Mouse (Mus musculus) testis, adult 2 months (tissue): ENCODE results near the gene Enox1. TPM values are rescaled to one million over a fixed set of nuclear protein-coding genes. Genes with fewer than 3 reads are reported as not detected.

Source experiments
- H3K27ac ChIP-seq: fragments of 200-500 bp; 2 replicates; pipeline ENCODE4 v1.5.1; 2012; ENCODE audit warnings: low read depth, low read length; ENCODE audit not compliant: control insufficient read depth, insufficient read depth
- H3K27me3 ChIP-seq: fragments of 200-500 bp; 2 replicates; pipeline ENCODE4 v1.6.1; 2012; ENCODE audit warnings: mild to moderate bottlenecking, low read length, moderate library complexity; ENCODE audit not compliant: control insufficient read depth, insufficient read depth
- H3K36me3 ChIP-seq: fragments of 200-500 bp; 2 replicates; pipeline ENCODE4 v1.6.1; 2012; ENCODE audit warnings: mild to moderate bottlenecking, low read length; ENCODE audit not compliant: control insufficient read depth, insufficient read depth
- H3K4me1 ChIP-seq: fragments of 200-500 bp; 2 replicates; pipeline ENCODE4 v1.6.1; 2012; ENCODE audit warnings: low read length; ENCODE audit not compliant: control insufficient read depth, insufficient read depth
- H3K4me3 ChIP-seq: fragments of 200-500 bp; 2 replicates; pipeline ENCODE4 v1.5.1; 2012; ENCODE audit warnings: low read depth, mild to moderate bottlenecking, low read length, moderate library complexity, mixed read lengths; ENCODE audit not compliant: control insufficient read depth
- CTCF ChIP-seq: fragments of 200-500 bp; IDR thresholded peaks from 2 replicates; pipeline ENCODE4 v1.5.1; 2012; ENCODE audit warnings: low read depth, mild to moderate bottlenecking, inconsistent platforms, low read length, moderate library complexity; ENCODE audit not compliant: control insufficient read depth, insufficient read depth, insufficient replicate concordance
- POLR2A ChIP-seq: fragments of 200-500 bp; IDR thresholded peaks from 2 replicates; pipeline ENCODE4 v1.6.1; 2012; ENCODE audit warnings: low read depth, mild to moderate bottlenecking, inconsistent platforms, low read length, moderate library complexity; ENCODE audit not compliant: control insufficient read depth
- polyA plus RNA-seq: library from polyadenylated mRNA; depleted of rRNA; stranded (reverse); fragments of >200 nt; gene quantifications from 2 replicates; pipeline ENCODE4 v1.2.3, GENCODE M21; 2012

Enox1 gene
- polyA plus RNA-seq, 1 experiment: 3.9 TPM

GRCm38 (mm10) chr14:77197414-77197915 is 40.9 kb downstream of the Enox1 start:
- TF ChIP-seq POLR2A (no peak), CTCF (no peak)
- no peaks in the 10 kb centered on the region for H3K36me3 ChIP-seq
- no peak overlapping the region for H3K27ac ChIP-seq
- H3K27me3 ChIP-seq: no peaks in the 10 kb centered on the region
- H3K4me3 ChIP-seq: no peak overlapping the region
- no peaks in the 10 kb centered on the region for H3K4me1 ChIP-seq

GRCm38 (mm10) chr14:77210889-77211288 is 54.3 kb downstream of the Enox1 start:
- H3K27ac ChIP-seq: no peak overlapping the region
- H3K4me1 ChIP-seq: no peaks in the 10 kb centered on the region
- TF ChIP-seq CTCF (no peak), POLR2A (no peak)
- no peaks in the 10 kb centered on the region for H3K27me3 ChIP-seq
- no peak overlapping the region for H3K4me3 ChIP-seq
- H3K36me3 ChIP-seq: no peaks in the 10 kb centered on the region

- no peaks in the 10 kb centered on the region for H3K4me1 ChIP-seq
- H3K4me3 ChIP-seq: no peak overlapping the region
- no peaks in the 10 kb centered on the region for H3K36me3 ChIP-seq
- no peak overlapping the region for H3K27ac ChIP-seq
- H3K27me3 ChIP-seq: no peaks in the 10 kb centered on the region
- no peak for TF ChIP-seq POLR2A
- TF ChIP-seq CTCF: no peak
Measured at GRCm38 (mm10) chr14:77213210-77213609, 56.6 kb downstream of the Enox1 start.

- Histone ChIP-seq H3K4me1 (no peaks in the 10 kb centered on the region), H3K36me3 (no peaks in the 10 kb centered on the region), H3K4me3 (no peak overlapping the region), H3K27me3 (no peaks in the 10 kb centered on the region), H3K27ac (no peak overlapping the region)
- no peak for TF ChIP-seq CTCF
- no peak for TF ChIP-seq POLR2A
Measured at GRCm38 (mm10) chr14:77214848-77215247, 58.3 kb downstream of the Enox1 start.

- H3K36me3 ChIP-seq: no peaks in the 10 kb centered on the region
Measured at GRCm38 (mm10) chr14:77225346-77225745, 68.8 kb downstream of the Enox1 start.

GRCm38 (mm10) chr14:77238811-77239210 is 82.2 kb downstream of the Enox1 start:
- Histone ChIP-seq H3K27me3 (no peaks in the 10 kb centered on the region), H3K27ac (no peak overlapping the region), H3K36me3 (no peaks in the 10 kb centered on the region), H3K4me3 (no peak overlapping the region), H3K4me1 (no peaks in the 10 kb centered on the region)
- TF ChIP-seq CTCF (no peak), POLR2A (no peak)

More at GRCm38 (mm10) chr14:77225346-77225745, 68.8 kb downstream of the Enox1 start:
- H3K27me3 ChIP-seq: no peaks in the 10 kb centered on the region
- H3K4me3 ChIP-seq: no peak overlapping the region
- H3K27ac ChIP-seq: no peak overlapping the region
- TF ChIP-seq CTCF (no peak), POLR2A (no peak)
- no peaks in the 10 kb centered on the region for H3K4me1 ChIP-seq

- H3K4me1 ChIP-seq: no peaks in the 10 kb centered on the region
- H3K4me3 ChIP-seq: no peak overlapping the region
- no peak overlapping the region for H3K27ac ChIP-seq
- H3K27me3 ChIP-seq: no peaks in the 10 kb centered on the region
- H3K36me3 ChIP-seq: no peaks in the 10 kb centered on the region
- TF ChIP-seq POLR2A: no peak
Measured at GRCm38 (mm10) chr14:77239360-77239759, 82.8 kb downstream of the Enox1 start.

- H3K4me1 ChIP-seq: no peaks in the 10 kb centered on the region
- no peak overlapping the region for H3K4me3 ChIP-seq
- TF ChIP-seq POLR2A: no peak
- TF ChIP-seq CTCF: no peak
- H3K27me3 ChIP-seq: no peaks in the 10 kb centered on the region
- no peaks in the 10 kb centered on the region for H3K36me3 ChIP-seq
- no peak overlapping the region for H3K27ac ChIP-seq
Measured at GRCm38 (mm10) chr14:77246977-77247376, 90.4 kb downstream of the Enox1 start.
